Mouse (Mus musculus): ENCODE measurements around the gene Gm48551. TPM values are rescaled to one million over a fixed set of nuclear protein-coding genes. Genes with fewer than 3 reads are reported as not detected.

The Gm48551 gene
- polyA plus RNA-seq, 1 experiment: 5.8 TPM

DNA sequence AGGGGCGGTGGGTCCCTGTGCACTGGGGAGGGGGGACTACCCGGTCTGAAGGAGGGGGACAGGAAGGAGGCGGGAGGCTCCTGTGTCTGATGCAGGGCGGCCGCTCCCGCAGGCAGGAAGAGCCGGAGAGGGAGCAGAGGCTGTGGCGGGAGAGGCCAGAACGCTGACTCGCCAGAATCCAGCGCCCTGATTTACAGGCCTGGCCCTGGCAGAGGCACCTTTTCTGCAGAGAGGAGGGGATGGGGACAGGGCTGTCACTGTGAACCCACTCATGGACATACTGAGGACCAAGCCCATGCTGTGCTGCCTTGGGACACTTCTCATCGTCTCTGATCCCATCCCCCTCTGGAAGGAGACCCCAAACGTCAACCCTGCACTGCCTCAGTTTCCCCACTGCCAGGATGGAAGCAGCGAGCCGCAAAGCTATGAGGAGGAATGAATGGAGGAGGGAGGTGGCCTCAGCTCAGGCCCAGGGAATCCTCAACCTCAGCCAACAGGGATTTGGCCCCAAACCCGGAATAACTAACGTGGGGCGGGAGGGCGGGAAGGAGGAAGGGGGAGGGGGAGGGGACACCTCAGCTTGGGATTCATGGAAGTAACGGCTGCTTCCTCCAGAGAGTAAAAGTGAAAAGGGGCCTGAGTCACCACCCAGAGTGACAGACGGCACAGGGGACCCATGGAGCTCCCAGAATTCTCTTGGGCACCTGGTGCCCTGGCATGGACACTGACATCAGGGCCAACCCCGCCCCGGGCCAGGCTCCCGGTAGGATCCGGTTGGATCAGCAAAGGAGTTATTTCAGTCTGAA, 40.2 kb downstream of the Gm48551 start:
- TF ChIP-seq POLR2A (IDR thresholded peaks at IDR 0.05; ENCODE audit: extremely low read depth, insufficient read depth, low read length): no peak
- no peak for TF ChIP-seq CTCF (IDR thresholded peaks at IDR 0.05; ENCODE audit: extremely low read depth, insufficient read depth, low read length)
- peak overlapping the region; percentile 80 for H3K4me3 ChIP-seq (ENCODE audit: insufficient read depth, low read length)
- peaks cover 7% of the 10 kb centered on the region; the same call in 1 of the 2 replicates for H3K4me1 ChIP-seq (ENCODE audit: control insufficient read depth, insufficient read depth, low read length)
- H3K27ac ChIP-seq (ENCODE audit: insufficient read depth, low read length): 0 out of 2 replicates have a peak overlapping the region, but pooled peaks have one; percentile 55

DNA sequence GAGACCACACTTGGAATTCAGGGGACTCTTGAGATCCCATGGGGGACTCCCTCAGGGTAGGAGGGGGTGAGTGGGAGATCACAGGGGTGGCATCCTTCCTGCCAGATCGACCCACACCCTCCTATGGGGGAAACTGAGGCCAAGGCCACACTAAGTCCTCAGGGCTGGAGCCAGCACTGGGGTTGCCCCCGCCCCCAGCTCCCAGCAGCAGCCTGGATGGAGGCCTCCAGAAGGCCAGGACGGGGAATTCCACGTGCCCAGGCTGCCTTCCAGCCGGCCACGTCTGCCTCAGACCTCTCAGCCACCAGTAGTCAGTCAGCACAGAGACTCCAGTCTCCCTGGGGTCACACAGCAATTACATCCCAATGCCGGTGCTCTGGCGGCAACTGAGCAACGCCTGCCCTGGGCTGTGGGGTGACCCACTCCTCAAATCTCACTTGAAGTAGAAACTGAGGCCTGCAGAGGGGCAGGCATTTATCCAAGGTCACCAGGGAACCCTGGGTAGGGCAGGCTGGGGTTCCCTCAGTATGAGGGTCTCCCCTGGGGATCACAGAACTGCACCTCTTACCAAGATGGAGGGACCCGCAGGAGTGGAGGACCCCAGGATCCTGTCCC, 41.1 kb downstream of the Gm48551 start:
- H3K4me3 ChIP-seq (ENCODE audit: insufficient read depth, low read length): peak overlapping the region; percentile 80; the same call in 1 of the 2 replicates
- H3K27ac ChIP-seq (ENCODE audit: insufficient read depth, low read length): no peak overlapping the region
- no peak for TF ChIP-seq POLR2A (IDR thresholded peaks at IDR 0.05; ENCODE audit: extremely low read depth, insufficient read depth, low read length)
- no peak for TF ChIP-seq CTCF (IDR thresholded peaks at IDR 0.05; ENCODE audit: extremely low read depth, insufficient read depth, low read length)
- H3K4me1 ChIP-seq (ENCODE audit: control insufficient read depth, insufficient read depth, low read length): peaks cover 7% of the 10 kb centered on the region; the same call in 1 of the 2 replicates

DNA sequence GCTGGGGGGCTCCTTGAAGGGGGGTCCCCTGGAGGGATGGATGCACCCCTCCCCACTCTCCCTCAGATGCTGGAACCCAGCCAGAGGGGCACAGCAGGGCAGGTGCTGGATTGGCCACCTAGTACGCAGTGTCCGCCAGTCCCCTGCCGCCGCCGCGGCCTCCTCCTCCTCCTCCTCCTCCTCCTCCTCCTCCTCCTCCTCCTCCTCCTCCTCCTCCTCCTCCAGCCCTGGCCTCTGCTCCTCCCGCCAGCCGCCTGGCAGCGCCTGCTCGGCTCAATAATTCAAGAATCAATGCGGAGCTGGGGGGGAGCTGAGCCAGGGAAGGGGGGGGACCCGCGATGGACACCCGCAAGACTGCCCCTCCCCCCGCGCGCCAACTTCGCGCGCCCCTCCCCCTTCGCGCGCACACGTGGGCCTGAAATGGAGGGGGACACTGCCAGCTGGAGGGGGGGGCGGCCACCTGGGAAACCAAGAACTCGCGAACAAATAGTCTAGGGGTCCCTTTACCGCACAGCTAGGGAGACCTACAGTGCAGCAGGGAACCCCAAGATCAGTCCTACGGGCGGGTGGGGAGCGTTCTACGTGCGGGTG, 41.9 kb downstream of the Gm48551 start:
- peak overlapping the region; percentile 80 for H3K4me3 ChIP-seq (ENCODE audit: insufficient read depth, low read length)
- no peak for TF ChIP-seq CTCF (IDR thresholded peaks at IDR 0.05; ENCODE audit: extremely low read depth, insufficient read depth, low read length)
- no peak for TF ChIP-seq POLR2A (IDR thresholded peaks at IDR 0.05; ENCODE audit: extremely low read depth, insufficient read depth, low read length)
- peak overlapping the region; percentile 85; the same call in 1 of the 2 replicates for H3K27ac ChIP-seq (ENCODE audit: insufficient read depth, low read length)

GRCm38 (mm10) chr10:81426897-81427296, 42.6 kb downstream of the Gm48551 start:
- Histone ChIP-seq H3K4me1 (ENCODE audit: control insufficient read depth, insufficient read depth, low read length) (peaks cover 7% of the 10 kb centered on the region; the same call in 1 of the 2 replicates), H3K27ac (ENCODE audit: insufficient read depth, low read length) (peak overlapping the region; percentile 85), H3K4me3 (ENCODE audit: insufficient read depth, low read length) (peak overlapping the region; percentile 80)
- TF ChIP-seq CTCF (IDR thresholded peaks at IDR 0.05; ENCODE audit: extremely low read depth, insufficient read depth, low read length) (no peak), POLR2A (IDR thresholded peaks at IDR 0.05; ENCODE audit: extremely low read depth, insufficient read depth, low read length) (no peak)

More for the DNA sequence above, 41.9 kb downstream of the Gm48551 start:
- H3K4me1 ChIP-seq (ENCODE audit: control insufficient read depth, insufficient read depth, low read length): peaks cover 7% of the 10 kb centered on the region; the same call in 1 of the 2 replicates

DNA sequence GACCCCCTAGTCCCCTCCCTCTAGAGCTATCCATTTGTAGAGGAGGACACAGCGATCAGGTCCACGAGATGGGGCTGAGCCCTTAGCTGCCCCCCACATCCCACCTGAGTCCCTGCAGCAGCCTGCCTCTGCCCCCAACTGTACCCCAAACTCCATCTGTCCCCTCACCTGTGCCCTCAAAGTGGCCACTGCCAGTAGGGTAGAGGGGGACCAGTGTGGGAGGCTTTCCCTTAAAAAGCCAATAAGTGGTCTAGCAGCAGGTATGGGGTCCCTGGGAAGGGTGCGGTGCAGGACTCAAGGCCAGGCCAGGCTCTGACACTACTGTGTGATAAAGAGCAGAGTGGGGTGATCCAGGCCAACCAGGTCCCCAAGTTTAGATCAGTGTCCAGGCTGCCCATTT, 43.1 kb downstream of the Gm48551 start:
- TF ChIP-seq CTCF (IDR thresholded peaks at IDR 0.05; ENCODE audit: extremely low read depth, insufficient read depth, low read length): no peak
- no peak for TF ChIP-seq POLR2A (IDR thresholded peaks at IDR 0.05; ENCODE audit: extremely low read depth, insufficient read depth, low read length)

GRCm38 (mm10) chr10:81427804-81428506, 43.7 kb downstream of the Gm48551 start:
- H3K4me3 ChIP-seq (ENCODE audit: insufficient read depth, low read length): no peak overlapping the region; the same call in 1 of the 2 replicates
- TF ChIP-seq CTCF (IDR thresholded peaks at IDR 0.05; ENCODE audit: extremely low read depth, insufficient read depth, low read length) (no peak), POLR2A (IDR thresholded peaks at IDR 0.05; ENCODE audit: extremely low read depth, insufficient read depth, low read length) (no peak)
- peaks cover 7% of the 10 kb centered on the region; the same call in 1 of the 2 replicates for H3K4me1 ChIP-seq (ENCODE audit: control insufficient read depth, insufficient read depth, low read length)
- no peak overlapping the region for H3K27ac ChIP-seq (ENCODE audit: insufficient read depth, low read length)

More for the DNA sequence above, 43.1 kb downstream of the Gm48551 start:
- Histone ChIP-seq H3K4me3 (ENCODE audit: insufficient read depth, low read length) (peak overlapping the region; percentile 80), H3K27ac (ENCODE audit: insufficient read depth, low read length) (peak overlapping the region; percentile 74; the same call in 1 of the 2 replicates), H3K4me1 (ENCODE audit: control insufficient read depth, insufficient read depth, low read length) (peaks cover 7% of the 10 kb centered on the region; the same call in 1 of the 2 replicates)

DNA sequence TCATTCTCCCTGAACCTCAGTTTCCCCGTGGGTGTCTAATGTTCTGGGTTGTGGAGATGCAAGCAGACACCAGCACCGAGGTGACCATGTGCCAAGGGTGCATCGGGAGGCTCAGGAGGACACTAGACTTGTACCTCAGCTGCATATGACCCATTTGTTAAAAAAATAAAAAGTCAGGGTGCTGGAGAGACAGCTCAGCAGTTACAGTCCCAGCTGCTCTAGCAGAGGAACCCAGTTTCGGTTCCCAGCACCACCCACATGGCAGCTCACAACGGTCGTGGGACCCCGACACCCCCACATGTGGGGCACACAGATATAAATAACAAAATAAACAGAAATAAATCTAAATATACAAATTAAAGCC, 44.2 kb downstream of the Gm48551 start:
- TF ChIP-seq POLR2A (IDR thresholded peaks at IDR 0.05; ENCODE audit: extremely low read depth, insufficient read depth, low read length): no peak
- no peak for TF ChIP-seq CTCF (IDR thresholded peaks at IDR 0.05; ENCODE audit: extremely low read depth, insufficient read depth, low read length)
- H3K4me1 ChIP-seq (ENCODE audit: control insufficient read depth, insufficient read depth, low read length): peaks cover 7% of the 10 kb centered on the region; the same call in 1 of the 2 replicates
- no peak overlapping the region for H3K27ac ChIP-seq (ENCODE audit: insufficient read depth, low read length)
- no peak overlapping the region for H3K4me3 ChIP-seq (ENCODE audit: insufficient read depth, low read length)

DNA sequence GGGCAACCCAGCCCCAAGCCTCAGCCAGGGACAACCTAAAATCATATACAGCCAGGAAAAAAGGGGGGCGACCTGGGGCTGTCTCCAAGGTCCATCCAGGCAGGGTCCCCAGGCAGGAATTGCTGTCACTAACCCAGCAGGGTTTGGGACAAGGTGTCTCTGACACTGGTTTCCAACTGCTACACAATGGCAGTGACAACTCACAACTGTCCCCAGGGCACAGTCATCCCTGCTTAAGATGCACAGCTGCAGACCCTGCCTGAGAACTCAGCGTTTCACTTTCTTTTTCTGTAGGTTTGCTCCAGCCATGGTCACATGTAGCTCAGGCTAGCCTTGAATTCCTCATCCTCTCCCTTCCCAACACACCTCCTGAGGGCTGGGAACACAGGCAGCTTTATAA, 44.8 kb downstream of the Gm48551 start:
- H3K4me1 ChIP-seq (ENCODE audit: control insufficient read depth, insufficient read depth, low read length): peaks cover 8% of the 10 kb centered on the region
- TF ChIP-seq POLR2A (IDR thresholded peaks at IDR 0.05; ENCODE audit: extremely low read depth, insufficient read depth, low read length): no peak
- peak overlapping the region; percentile 52; the same call in 1 of the 2 replicates for H3K4me3 ChIP-seq (ENCODE audit: insufficient read depth, low read length)
- 0 out of 2 replicates have a peak overlapping the region, but pooled peaks have one; percentile 26 for H3K27ac ChIP-seq (ENCODE audit: insufficient read depth, low read length)

DNA sequence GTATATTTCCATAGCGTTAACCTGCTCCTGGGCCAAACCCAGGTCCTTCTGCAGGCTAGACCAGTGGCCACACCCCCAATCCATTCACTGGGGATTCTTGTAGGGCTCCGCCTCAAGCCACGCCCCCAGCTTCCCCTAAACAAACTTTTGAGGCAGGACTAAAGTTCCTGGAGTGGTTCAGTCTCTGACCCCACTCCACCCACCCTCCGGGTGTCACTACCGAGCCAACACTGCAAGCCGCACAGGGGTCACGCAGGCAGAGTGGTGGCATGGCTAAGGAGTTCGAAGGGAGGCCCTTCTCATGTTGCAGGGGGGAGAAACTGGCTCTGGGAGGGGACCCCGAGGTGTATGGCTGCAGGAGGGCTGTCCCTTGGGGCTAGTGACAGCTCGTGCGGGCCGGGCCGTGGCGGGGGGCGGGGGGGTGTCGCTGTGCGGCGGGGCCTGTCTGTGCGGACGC, 45.4 kb downstream of the Gm48551 start:
- H3K4me1 ChIP-seq (ENCODE audit: control insufficient read depth, insufficient read depth, low read length): peaks cover 7% of the 10 kb centered on the region
- TF ChIP-seq POLR2A (IDR thresholded peaks at IDR 0.05; ENCODE audit: extremely low read depth, insufficient read depth, low read length): 0 out of 2 replicates have a peak, but pooled peaks have one; percentile 42
- TF ChIP-seq CTCF (IDR thresholded peaks at IDR 0.05; ENCODE audit: extremely low read depth, insufficient read depth, low read length): no peak
- peak overlapping the region; percentile 85; the same call in 1 of the 2 replicates for H3K27ac ChIP-seq (ENCODE audit: insufficient read depth, low read length)
- H3K4me3 ChIP-seq (ENCODE audit: insufficient read depth, low read length): peak overlapping the region; percentile 52
